Mouse (Mus musculus): ENCODE data around the gene Fam120a. TPM values are rescaled to one million over a fixed set of nuclear protein-coding genes. Genes with fewer than 3 reads are reported as not detected.
A peak's percentile ranks its signal among the peaks of the same experiment; 100 is the strongest.

Gene Fam120a
- total RNA-seq (2021), result 10 to 100 TPM; 76.8 to 77.6 TPM

GRCm38 (mm10) chr13:48967956-48968749 is at the start of gene Fam120a:
Gene Fam120a, minus strand, starts transcription at chr13:48968017.
- peak; percentile 82 for DNase-seq

GRCm38 (mm10) chr13:49017375-49017774 is 49.6 kb upstream of the Fam120a start:
- no peak for DNase-seq
- intact Hi-C loops (cut with DNase I), result no loop called here

More at GRCm38 (mm10) chr13:48967956-48968749, at the start of gene Fam120a:
- intact Hi-C loops (cut with DNase I), result no loop called here

GRCm38 (mm10) chr13:49016311-49016761 is 48.5 kb upstream of the Fam120a start:
- intact Hi-C loops (cut with DNase I), result no loop called here
- DNase-seq, result peak; percentile 99

- intact Hi-C loops (cut with DNase I), result no loop called here
- DNase-seq, result peak; percentile 55
These were observed 47.8 kb upstream of the Fam120a start for GRCm38 (mm10) chr13:49015366-49016306.

- intact Hi-C loops (cut with DNase I), result no loop called here
- no peak for DNase-seq
These were observed 45.5 kb upstream of the Fam120a start for GRCm38 (mm10) chr13:49013206-49013794.

GRCm38 (mm10) chr13:49001691-49002090 is 33.9 kb upstream of the Fam120a start:
- intact Hi-C loops (cut with DNase I), result no loop called here
- peak; percentile 94 for DNase-seq

GRCm38 (mm10) chr13:48998591-48998990 is 30.8 kb upstream of the Fam120a start:
- intact Hi-C loops (cut with DNase I), result no loop called here
- peak; percentile 46 for DNase-seq

- DNase-seq, result no peak
- intact Hi-C loops (cut with DNase I), result no loop called here
These were observed 28.9 kb upstream of the Fam120a start for GRCm38 (mm10) chr13:48996731-48997130.

- DNase-seq, result no peak
- intact Hi-C loops (cut with DNase I), result no loop called here
These were observed 27.1 kb upstream of the Fam120a start for GRCm38 (mm10) chr13:48994903-48995302.

GRCm38 (mm10) chr13:48992914-48993313 is 25.1 kb upstream of the Fam120a start:
- no peak for DNase-seq
- intact Hi-C loops (cut with DNase I), result no loop called here

- intact Hi-C loops (cut with DNase I), result no loop called here
These were observed 22.3 kb upstream of the Fam120a start for GRCm38 (mm10) chr13:48990138-48990537.

GRCm38 (mm10) chr13:48982482-48983098 is 14.8 kb upstream of the Fam120a start:
- intact Hi-C loops (cut with DNase I), result no loop called here
- DNase-seq, result no peak

More at GRCm38 (mm10) chr13:48990138-48990537, 22.3 kb upstream of the Fam120a start:
- no peak for DNase-seq

GRCm38 (mm10) chr13:48979069-48979468 is 11.3 kb upstream of the Fam120a start:
- intact Hi-C loops (cut with DNase I), result no loop called here
- DNase-seq, result no peak

GRCm38 (mm10) chr13:48977858-48978257 is 10.0 kb upstream of the Fam120a start:
- no peak for DNase-seq
- intact Hi-C loops (cut with DNase I), result no loop called here

- intact Hi-C loops (cut with DNase I), result no loop called here
These were observed 6.9 kb upstream of the Fam120a start for GRCm38 (mm10) chr13:48974699-48975098.

GRCm38 (mm10) chr13:48974266-48974665 is 6.4 kb upstream of the Fam120a start:
- intact Hi-C loops (cut with DNase I), result no loop called here

More at GRCm38 (mm10) chr13:48974699-48975098, 6.9 kb upstream of the Fam120a start:
- DNase-seq, result no peak

GRCm38 (mm10) chr13:48973231-48973630 is 5.4 kb upstream of the Fam120a start:
- DNase-seq, result no peak
- intact Hi-C loops (cut with DNase I), result no loop called here

More at GRCm38 (mm10) chr13:48974266-48974665, 6.4 kb upstream of the Fam120a start:
- no peak for DNase-seq

GRCm38 (mm10) chr13:48971033-48971432 is 3.2 kb upstream of the Fam120a start:
- intact Hi-C loops (cut with DNase I), result no loop called here
- no peak for DNase-seq

- peak; percentile 13 for DNase-seq
- intact Hi-C loops (cut with DNase I), result no loop called here
These were observed 2.7 kb upstream of the Fam120a start for GRCm38 (mm10) chr13:48970566-48970965.

GRCm38 (mm10) chr13:48968750-48969088 is 902 bp upstream of the Fam120a start:
- no peak for DNase-seq
- intact Hi-C loops (cut with DNase I), result no loop called here
